Mouse (Mus musculus) kidney, postnatal 0 days (tissue): ENCODE measurements around the gene Adam8. TPM values are rescaled to one million over a fixed set of nuclear protein-coding genes. Genes with fewer than 3 reads are reported as not detected.
A peak's percentile ranks its signal among the peaks of the same experiment; 100 is the strongest.

Experiments
- ATAC-seq: fragments of 200-750 bp; cut with Nextera tagmentation; replicated peaks from 2 replicates; pipeline ENCODE4 v1.8.0; 2017; ENCODE audit warnings: low read depth, moderate number of reproducible peaks, moderate TSS enrichment, moderate library complexity; ENCODE audit not compliant: low FRiP score
- DNase-seq: peaks from one replicate; pipeline ENCODE4 v3.0.0-alpha.2; 2016; ENCODE audit warnings: low spot score
- H3K27ac ChIP-seq: fragments of 300-500 bp; sonication (generic); 2 replicates; pipeline ENCODE4 v1.5.1; 2014; ENCODE audit warnings: mild to moderate bottlenecking
- H3K27me3 ChIP-seq: fragments of 300-500 bp; sonication (generic); 2 replicates; pipeline ENCODE4 v1.6.1; 2014; ENCODE audit warnings: low read length, mixed read lengths; ENCODE audit not compliant: insufficient read depth
- H3K36me3 ChIP-seq: fragments of 300-500 bp; sonication (generic); 2 replicates; pipeline ENCODE4 v1.6.1; 2014; ENCODE audit warnings: low read length, mixed read lengths; ENCODE audit not compliant: insufficient read depth
- H3K4me1 ChIP-seq: fragments of 300-500 bp; sonication (generic); replicated peaks from 2 replicates; pipeline ENCODE4 v1.6.1; 2014; ENCODE audit warnings: antibody characterized with exemption, low read length, mixed read lengths; ENCODE audit not compliant: insufficient read depth
- H3K4me2 ChIP-seq: fragments of 300-500 bp; sonication (generic); 2 replicates; pipeline ENCODE4 v1.6.1; 2014; ENCODE audit warnings: mild to moderate bottlenecking, low read length, moderate library complexity, mixed read lengths
- H3K4me3 ChIP-seq: fragments of 300-500 bp; sonication (generic); replicated peaks from 2 replicates; pipeline ENCODE4 v1.5.1; 2014; ENCODE audit warnings: low read depth, low read length
- H3K9ac ChIP-seq: fragments of 300-500 bp; sonication (generic); 2 replicates; pipeline ENCODE4 v1.6.1; 2014; ENCODE audit warnings: low read depth, low read length
- H3K9me3 ChIP-seq: fragments of 300-500 bp; sonication (generic); replicated peaks from 2 replicates; pipeline ENCODE4 v1.6.1; 2016; ENCODE audit warnings: low read length, inconsistent platforms, mixed read lengths
- CTCF ChIP-seq: IDR thresholded peaks from 2 replicates; pipeline ENCODE4 v1.5.1; 2016; ENCODE audit warnings: antibody characterized with exemption, low read depth, mild to moderate bottlenecking, moderate library complexity
- WGBS: fragments of 180-500 bp; shearing (Covaris S2); extraction: QIAGEN DNeasy Blood & Tissue Kit; methylation state at CpG from one replicate; pipeline ENCODE4 v1.1.7; 2014; 5-methylcytosine and 5-hydroxymethylcytosine counted together
- polyA plus RNA-seq: library from polyadenylated mRNA; unstranded; fragments of >200 nt; fragmentation: Nextera tagmentation; extraction: Ambion mirVana; gene quantifications from 2 replicates; pipeline ENCODE4 v1.2.1, GENCODE M21; 2015

Gene Adam8
- polyA plus RNA-seq, 1 experiment from 2014 or later = 0.41 TPM

DNA sequence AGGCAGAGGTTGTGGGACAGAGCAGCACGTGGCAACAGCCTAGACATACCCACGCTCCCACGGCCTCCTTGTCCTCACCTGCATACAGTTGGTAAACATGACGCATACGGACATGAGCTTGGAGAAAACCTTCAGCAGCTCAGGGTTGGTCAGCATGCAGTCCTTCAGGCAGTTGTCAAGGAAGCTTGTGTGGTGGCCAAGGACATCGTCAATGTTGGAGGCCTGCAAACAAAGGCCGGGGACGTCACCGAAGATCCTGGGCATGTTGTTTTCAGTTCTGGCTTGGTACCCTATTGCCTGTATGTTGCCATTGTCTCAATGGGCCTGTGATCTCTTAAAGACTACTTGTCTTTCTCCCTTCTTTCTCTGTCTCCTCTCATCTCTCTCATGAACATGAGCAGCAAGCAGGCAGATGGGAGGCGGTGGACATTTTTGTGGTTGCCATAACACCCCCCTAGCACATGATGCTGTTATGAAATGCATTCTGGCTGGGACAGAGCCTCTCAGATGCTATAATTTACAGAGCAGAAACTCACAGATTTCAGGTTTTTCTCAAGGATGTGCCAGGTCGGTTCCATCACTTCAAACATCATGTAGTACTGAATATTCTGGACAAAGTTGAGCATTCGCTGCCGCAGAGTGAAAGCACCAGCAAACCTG, 6.5 kb upstream of the Adam8 start:
- Histone ChIP-seq H3K36me3 (peaks cover 34% of the 10 kb centered on the region), H3K4me3 (no peak overlapping the region), H3K27ac (no peak overlapping the region), H3K4me2 (no peak overlapping the region), H3K27me3 (no peaks in the 10 kb centered on the region), H3K9me3 (no peaks in the 10 kb centered on the region), H3K4me1 (no peaks in the 10 kb centered on the region), H3K9ac (no peak overlapping the region)
- DNase-seq (no peak), ATAC-seq (no peak)
- TF ChIP-seq CTCF = no peak
- WGBS = 95% methylated on average over 13 of the region's 13 CpGs

DNA sequence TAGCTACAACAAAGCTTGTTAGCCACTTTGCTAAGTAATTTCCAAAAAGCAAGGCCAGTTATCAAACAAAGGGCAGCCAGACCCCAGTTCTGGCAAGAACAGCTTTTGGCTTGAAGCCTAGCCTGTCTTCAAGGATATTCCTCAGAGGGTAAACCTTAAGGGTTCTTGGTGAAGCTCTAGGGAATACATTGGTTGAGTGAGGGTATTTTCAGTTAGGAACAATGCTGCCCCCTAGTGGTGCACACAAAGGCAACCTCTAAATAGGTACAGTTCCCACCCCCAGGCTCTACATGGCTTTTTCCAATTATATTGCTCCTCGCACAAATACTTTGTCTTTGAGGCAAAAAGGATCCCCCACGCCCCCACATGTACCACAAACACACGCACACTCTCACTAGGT, 2.3 kb upstream of the Adam8 start:
- WGBS = 34% methylated on average over 3 of the region's 3 CpGs
- no peak overlapping the region for H3K4me2 ChIP-seq
- peaks cover 22% of the 10 kb centered on the region for H3K36me3 ChIP-seq
- DNase-seq (peak; percentile 80), ATAC-seq (peak; percentile 55; the same call in 1 of the 2 replicates)
- H3K4me1 ChIP-seq = no peaks in the 10 kb centered on the region
- TF ChIP-seq CTCF = peak; percentile 86
- H3K9me3 ChIP-seq = no peaks in the 10 kb centered on the region
- no peak overlapping the region for H3K4me3 ChIP-seq
- no peaks in the 10 kb centered on the region for H3K27me3 ChIP-seq
- H3K27ac ChIP-seq = no peak overlapping the region
- no peak overlapping the region for H3K9ac ChIP-seq

DNA sequence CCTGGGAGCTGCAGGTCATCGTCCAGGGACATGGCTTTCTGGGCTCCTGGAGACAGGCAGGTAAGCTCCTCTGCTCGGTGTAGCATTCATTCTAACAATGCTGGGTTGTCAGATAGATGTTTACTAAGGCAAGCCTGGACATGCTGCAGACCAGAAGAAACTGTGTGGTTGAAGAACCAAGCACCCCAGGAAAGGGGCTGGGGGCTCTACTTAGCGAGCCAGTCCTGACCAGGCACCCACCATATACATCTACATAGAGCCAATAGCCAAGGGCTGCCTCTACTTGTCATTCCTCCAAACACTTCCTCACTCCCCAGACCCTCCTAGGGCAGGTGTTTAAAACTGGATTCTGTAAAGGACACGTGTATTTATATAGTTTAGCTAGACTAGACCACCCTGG, 1.8 kb upstream of the Adam8 start:
- H3K27ac ChIP-seq = no peak overlapping the region
- 85% methylated on average over 4 of the region's 4 CpGs for WGBS
- H3K9me3 ChIP-seq = no peaks in the 10 kb centered on the region
- peaks cover 19% of the 10 kb centered on the region for H3K36me3 ChIP-seq
- no peaks in the 10 kb centered on the region for H3K4me1 ChIP-seq
- H3K27me3 ChIP-seq = no peaks in the 10 kb centered on the region
- no peak overlapping the region for H3K4me3 ChIP-seq
- H3K4me2 ChIP-seq = no peak overlapping the region
- ATAC-seq = no peak
- DNase-seq = no peak
- H3K9ac ChIP-seq = no peak overlapping the region
- no peak for TF ChIP-seq CTCF

DNA sequence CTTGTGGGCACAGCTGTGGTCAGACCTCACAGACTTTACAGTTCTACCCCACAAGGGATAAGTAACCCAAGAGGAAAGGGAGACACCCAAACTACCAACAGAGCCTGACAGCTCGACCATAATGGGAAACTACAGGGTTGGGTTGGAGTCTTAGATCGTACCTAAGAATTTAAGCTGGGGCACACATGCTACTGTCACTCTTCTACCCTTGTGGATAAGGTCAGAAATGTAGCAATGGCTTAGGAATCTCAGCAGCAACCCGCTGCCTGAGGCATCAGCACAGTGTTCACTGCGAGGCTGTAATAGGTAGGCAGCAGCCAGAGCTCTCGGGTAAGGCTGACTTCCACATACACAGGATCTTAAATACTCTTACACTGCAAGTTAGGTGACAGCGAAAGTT, 1.2 kb upstream of the Adam8 start:
- no peak for TF ChIP-seq CTCF
- DNase-seq (no peak), ATAC-seq (no peak)
- H3K36me3 ChIP-seq = peaks cover 13% of the 10 kb centered on the region
- H3K9me3 ChIP-seq = no peaks in the 10 kb centered on the region
- no peaks in the 10 kb centered on the region for H3K4me1 ChIP-seq
- no peak overlapping the region for H3K9ac ChIP-seq
- no peak overlapping the region for H3K27ac ChIP-seq
- 89% methylated on average over 6 of the region's 6 CpGs for WGBS
- no peaks in the 10 kb centered on the region for H3K27me3 ChIP-seq
- no peak overlapping the region for H3K4me3 ChIP-seq
- no peak overlapping the region for H3K4me2 ChIP-seq

DNA sequence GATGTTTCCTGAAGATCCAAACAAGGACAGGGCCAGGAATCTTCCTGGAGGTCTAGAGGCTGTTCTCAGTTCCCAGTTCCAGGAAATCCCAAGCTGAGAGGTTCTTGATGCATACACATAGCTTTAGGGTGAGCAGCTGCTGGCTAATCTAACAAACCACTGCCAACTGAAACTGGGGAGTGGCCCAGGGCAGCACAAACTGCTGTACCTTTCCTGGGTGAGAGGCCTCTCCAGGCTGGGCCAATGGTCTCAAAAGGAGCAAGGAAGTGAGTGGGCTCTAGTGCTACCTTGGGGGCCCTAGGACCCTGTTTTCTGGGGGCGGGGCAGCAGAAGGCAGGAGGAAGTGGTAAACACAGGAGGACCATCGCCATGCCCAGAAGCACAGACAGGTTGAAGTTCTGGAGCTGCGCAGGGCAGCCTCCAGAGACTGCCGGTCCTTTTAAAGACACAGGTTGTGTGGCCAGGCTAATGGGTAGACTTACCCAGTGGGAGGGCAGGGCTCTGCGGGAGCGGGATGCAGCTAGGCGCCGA, 1.4 kb downstream of the Adam8 start:
- H3K4me3 ChIP-seq = no peak overlapping the region
- H3K27ac ChIP-seq = no peak overlapping the region
- 75% methylated on average over 8 of the region's 8 CpGs for WGBS

DNA sequence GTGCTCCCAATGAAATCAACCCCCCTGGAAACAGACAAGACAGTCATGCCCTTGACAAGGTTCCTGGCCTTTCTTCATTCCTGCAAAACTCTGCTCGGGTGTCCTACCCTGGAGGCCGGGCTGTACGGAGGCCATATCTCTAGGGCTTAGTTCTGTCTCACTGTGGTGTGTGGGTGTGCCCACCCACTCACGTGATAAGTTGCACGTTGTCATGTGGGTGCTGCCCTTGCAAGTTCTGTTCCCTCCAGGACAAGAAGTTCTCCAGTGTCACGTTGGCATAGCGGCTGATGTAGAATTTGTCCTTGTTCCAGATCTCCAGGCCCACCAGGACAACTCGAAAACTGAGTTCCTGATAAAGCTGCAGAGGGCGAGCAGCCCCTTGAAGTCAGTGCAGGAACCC, 4.1 kb downstream of the Adam8 start:
- Histone ChIP-seq H3K4me3 (no peak overlapping the region), H3K9ac (no peak overlapping the region), H3K4me2 (no peak overlapping the region), H3K27ac (no peak overlapping the region), H3K36me3 (no peaks in the 10 kb centered on the region), H3K27me3 (no peaks in the 10 kb centered on the region), H3K9me3 (no peaks in the 10 kb centered on the region), H3K4me1 (no peaks in the 10 kb centered on the region)
- ATAC-seq (no peak), DNase-seq (no peak)
- no peak for TF ChIP-seq CTCF
- 86% methylated on average over 9 of the region's 9 CpGs for WGBS

More for the DNA sequence above, 1.4 kb downstream of the Adam8 start:
- DNase-seq = no peak
- H3K36me3 ChIP-seq = no peaks in the 10 kb centered on the region
- ATAC-seq = no peak
- no peaks in the 10 kb centered on the region for H3K4me1 ChIP-seq
- no peaks in the 10 kb centered on the region for H3K9me3 ChIP-seq
- no peak overlapping the region for H3K4me2 ChIP-seq
- H3K27me3 ChIP-seq = no peaks in the 10 kb centered on the region
- TF ChIP-seq CTCF = no peak
- H3K9ac ChIP-seq = no peak overlapping the region
